Mouse (Mus musculus): ENCODE data around the gene Calcoco2. TPM values are rescaled to one million over a fixed set of nuclear protein-coding genes. Genes with fewer than 3 reads are reported as not detected.

Gene Calcoco2
- polyA plus RNA-seq, 1 experiment from 2014 or later, result not detected

- no peaks in the 10 kb centered on the region for H3K9me3 ChIP-seq (ENCODE audit: control insufficient read depth)
- no peak overlapping the region for H3K27ac ChIP-seq (ENCODE audit: low read depth, low read length)
- no peak overlapping the region for H3K9ac ChIP-seq (ENCODE audit: low read depth, low read length)
- H3K27me3 ChIP-seq (replicated peaks; ENCODE audit: control insufficient read depth, insufficient read depth, low read length), result no peaks in the 10 kb centered on the region
- peaks cover 77% of the 10 kb centered on the region for H3K36me3 ChIP-seq (ENCODE audit: control insufficient read depth, insufficient read depth)
- TF ChIP-seq CTCF (IDR thresholded peaks at IDR 0.05; ENCODE audit: low read depth), result no peak
- ATAC-seq, result no peak
- no peak overlapping the region for H3K4me3 ChIP-seq (ENCODE audit: low read depth, low read length)
- WGBS, result 88% methylated on average over 4 of the region's 4 CpGs
- H3K4me2 ChIP-seq (replicated peaks; ENCODE audit: low read depth), result no peak overlapping the region
- H3K4me1 ChIP-seq (replicated peaks; ENCODE audit: control insufficient read depth, insufficient read depth, low read length), result no peaks in the 10 kb centered on the region
These were observed 61.8 kb downstream of the Calcoco2 start for GRCm38 (mm10) chr11:96049939-96050338.

Other genes with a start within 250 kb of the Calcoco2 start
- gene B4galnt2, start 197.1 kb downstream of the Calcoco2 start, polyA plus RNA-seq (2015; fragmentation: Nextera tagmentation; extraction: Ambion mirVana), result 18.2 and 21.1 TPM in 2 replicates
- 5.2 and 7.4 TPM in 2 replicates for gene Igf2bp1, start 106.0 kb downstream of the Calcoco2 start, polyA plus RNA-seq (2015; fragmentation: Nextera tagmentation; extraction: Ambion mirVana)
- gene Gip, start 87.4 kb downstream of the Calcoco2 start, polyA plus RNA-seq (2015; fragmentation: Nextera tagmentation; extraction: Ambion mirVana), result 142 and 149 TPM in 2 replicates
- gene Snf8, start 77.1 kb downstream of the Calcoco2 start, polyA plus RNA-seq (2015; fragmentation: Nextera tagmentation; extraction: Ambion mirVana), result 91.8 and 99.2 TPM in 2 replicates
- gene Ube2z, start 46.6 kb downstream of the Calcoco2 start, polyA plus RNA-seq (2015; fragmentation: Nextera tagmentation; extraction: Ambion mirVana), result 24.8 and 25.0 TPM in 2 replicates
- 1,112 and 1,236 TPM in 2 replicates for gene Atp5g1, start 36.3 kb downstream of the Calcoco2 start, polyA plus RNA-seq (2015; fragmentation: Nextera tagmentation; extraction: Ambion mirVana)
- gene Ttll6, start 21.8 kb upstream of the Calcoco2 start, polyA plus RNA-seq (2015; fragmentation: Nextera tagmentation; extraction: Ambion mirVana), result 0.10 TPM in 1 of 2 replicates, not detected in the other
- not detected in 2 replicates for gene Hoxb13, start 82.4 kb upstream of the Calcoco2 start, polyA plus RNA-seq (2015; fragmentation: Nextera tagmentation; extraction: Ambion mirVana)
- gene Hoxb9, start 159.5 kb upstream of the Calcoco2 start, polyA plus RNA-seq (2015; fragmentation: Nextera tagmentation; extraction: Ambion mirVana), result 0.37 and 1.5 TPM in 2 replicates
- gene Hoxb8, start 169.9 kb upstream of the Calcoco2 start, polyA plus RNA-seq (2015; fragmentation: Nextera tagmentation; extraction: Ambion mirVana), result 1.0 and 1.1 TPM in 2 replicates
- gene Hoxb7, start 174.7 kb upstream of the Calcoco2 start, polyA plus RNA-seq (2015; fragmentation: Nextera tagmentation; extraction: Ambion mirVana), result 7.6 and 8.5 TPM in 2 replicates
- 5.7 and 6.4 TPM in 2 replicates for gene Hoxb6, start 180.5 kb upstream of the Calcoco2 start, polyA plus RNA-seq (2015; fragmentation: Nextera tagmentation; extraction: Ambion mirVana)
- 14.7 and 15.8 TPM in 2 replicates for gene Hoxb5, start 191.4 kb upstream of the Calcoco2 start, polyA plus RNA-seq (2015; fragmentation: Nextera tagmentation; extraction: Ambion mirVana)
- gene Hoxb4, start 206.3 kb upstream of the Calcoco2 start, polyA plus RNA-seq (2015; fragmentation: Nextera tagmentation; extraction: Ambion mirVana), result 1.1 and 1.5 TPM in 2 replicates
- gene Hoxb3, start 211.4 kb upstream of the Calcoco2 start, polyA plus RNA-seq (2015; fragmentation: Nextera tagmentation; extraction: Ambion mirVana), result 1.1 and 1.3 TPM in 2 replicates
- gene Hoxb2, start 238.6 kb upstream of the Calcoco2 start, polyA plus RNA-seq (2015; fragmentation: Nextera tagmentation; extraction: Ambion mirVana), result 8.4 and 9.4 TPM in 2 replicates

All from intestine, postnatal 0 days (tissue).